Mouse (Mus musculus): ENCODE measurements at regions not wholly inside any gene's neighbourhood (a gene's known extent, or its start where the extent isn't known, plus 50 kb on each side); places are given as distances from the start of the nearest gene placed in this dataset.
"Not testable (repeated sequence)": the region's sequence is repeated elsewhere in the genome, so short reads cannot be mapped to it uniquely, and the experiment has no call there.

GRCm38 (mm10) chr12:20928966-20929365 lies 61.3 kb upstream of the Asap2 start:
- TF ChIP-seq CTCF (IDR thresholded peaks at IDR 0.05; ENCODE audit: extremely low read depth, insufficient read depth, low read length), result peak; percentile 43; the same call in 1 of the 2 replicates
- TF ChIP-seq POLR2A (IDR thresholded peaks at IDR 0.05; ENCODE audit: extremely low read depth, insufficient read depth, low read length), result not testable (repeated sequence)

All from cortical plate, adult 2 months (tissue).